Mouse (Mus musculus) adipocyte (in vitro differentiated cells): ENCODE data around the gene Gm34653.

ENCODE experiments used
- DNase-seq: peaks from one replicate; pipeline ENCODE4 v3.0.0-alpha.2; 2016; ENCODE audit warnings: low spot score

Gene Gm34653

DNA sequence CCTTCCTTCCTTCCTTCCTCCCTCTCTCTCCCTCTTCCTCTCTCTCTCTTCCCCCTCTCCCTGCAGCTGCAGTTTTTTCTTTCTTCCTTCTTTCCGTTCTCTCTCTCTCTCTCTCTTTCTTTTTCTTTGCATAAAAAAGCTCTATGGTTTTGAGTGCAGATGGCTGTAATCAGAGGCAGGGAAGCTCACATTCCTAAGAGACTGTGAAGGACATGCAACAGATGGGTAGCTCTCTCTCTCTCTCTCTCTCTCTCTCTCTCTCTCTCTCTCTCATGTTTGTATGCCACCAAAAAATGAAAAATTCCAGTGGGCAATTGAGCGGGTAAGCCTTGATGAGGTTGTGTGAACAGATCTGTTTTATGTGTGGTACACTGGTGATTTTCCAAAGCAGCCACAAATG, 51.4 kb downstream of the Gm34653 start:
- no peak for DNase-seq
